8 mouse cellular contexts compared by ENCODE assay signal in the genomic region with DNA sequence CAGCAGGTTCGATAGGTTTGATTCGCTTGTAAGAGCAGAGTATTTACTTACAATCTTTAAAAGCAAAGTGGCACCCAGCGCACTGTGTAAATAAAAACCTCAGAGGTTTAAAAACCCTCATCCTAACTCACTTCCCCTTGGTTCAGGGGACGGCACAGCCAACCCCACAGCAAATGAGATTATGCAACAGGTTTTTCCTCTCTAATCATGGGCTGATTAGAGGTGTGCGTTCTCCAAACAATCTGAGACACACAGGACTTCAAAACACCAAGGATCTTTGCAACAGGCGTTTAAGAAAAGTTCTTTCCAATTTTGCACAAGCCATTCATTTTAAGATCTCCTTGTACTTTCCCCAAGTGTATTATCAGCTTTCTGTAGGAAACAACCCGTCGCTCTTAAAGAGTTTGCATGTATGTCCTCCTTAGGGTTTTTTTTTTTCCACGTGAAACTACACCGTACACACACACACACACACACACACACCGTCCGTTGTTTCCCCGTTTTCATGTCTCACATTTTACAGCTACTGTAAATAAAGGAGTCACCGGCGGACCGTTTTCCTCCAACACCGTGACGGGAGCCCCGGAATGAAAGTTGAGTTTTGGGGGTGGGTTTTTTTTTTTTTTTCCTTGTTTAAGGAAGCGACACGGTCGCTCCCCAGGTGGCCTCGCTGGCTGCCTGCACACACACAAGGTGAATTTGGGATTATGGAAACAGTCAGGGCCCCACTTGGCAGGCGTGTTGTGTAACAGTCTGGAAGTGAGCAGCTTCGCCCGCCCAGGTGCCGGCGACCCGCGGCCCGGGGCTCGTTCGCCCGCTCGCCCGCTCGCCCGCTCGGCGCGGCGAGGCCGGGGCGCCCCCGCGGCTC. TPM values are rescaled to one million over a fixed set of nuclear protein-coding genes. Genes with fewer than 3 reads are reported as not detected.
DNase-seq lines count a peak whose midpoint lies in the region; ATAC-seq and TF ChIP-seq lines count a peak whose summit lies in the region.

No protein-coding gene starts in this region.

- peaks cover 16% of the 10 kb centered on the region for H3K4me1 ChIP-seq in bone marrow macrophage, adult 2 months (ENCODE audit: control insufficient read depth, insufficient read depth, low read length)
- no peaks in the 10 kb centered on the region for H3K4me1 ChIP-seq in embryonic fibroblast, embryonic 13.5 days (ENCODE audit: control insufficient read depth, insufficient read depth, low read length)

- TF ChIP-seq CTCF in bone marrow macrophage, adult 2 months (IDR thresholded peaks at IDR 0.05; ENCODE audit: low read depth, low read length): no peak
- no peak for TF ChIP-seq CTCF in embryonic fibroblast, embryonic 13.5 days (IDR thresholded peaks at IDR 0.05; ENCODE audit: borderline replicate concordance, insufficient read depth, low read length)

- no peak for DNase-seq in frontal cortex, postnatal 25 days (ENCODE audit: low spot score in 2 of 2)
- DNase-seq in heart, postnatal 10 days: peak; percentile 57 to 60
- DNase-seq in kidney, postnatal 14 days: peak; percentile 54
- DNase-seq in lung, postnatal 36 days: peak; percentile 77
- DNase-seq in right cerebral cortex, postnatal 4 days: peak; percentile 7

- peak overlapping the region; percentile 96 for H3K4me3 ChIP-seq in bone marrow macrophage, adult 2 months (ENCODE audit: insufficient read depth, low read length)
- H3K4me3 ChIP-seq in embryonic fibroblast, embryonic 13.5 days (ENCODE audit: insufficient read depth, low read length): peak overlapping the region; percentile 91

- peak overlapping the region; percentile 54 for H3K27ac ChIP-seq in bone marrow macrophage, adult 2 months (ENCODE audit: insufficient read depth, low read depth, low read length)
- H3K27ac ChIP-seq in embryonic fibroblast, embryonic 13.5 days (ENCODE audit: insufficient read depth, low read length): no peak overlapping the region

- no peak for TF ChIP-seq POLR2A in bone marrow macrophage, adult 2 months (IDR thresholded peaks at IDR 0.05; ENCODE audit: borderline replicate concordance, low read depth, low read length)
- no peak for TF ChIP-seq POLR2A in embryonic fibroblast, embryonic 13.5 days (IDR thresholded peaks at IDR 0.05; ENCODE audit: low read depth, low read length)

- peak; percentile 55 for ATAC-seq in frontal cortex, adult (ENCODE audit: low TSS enrichment)

- intact Hi-C loops in heart, postnatal 10 days (cut with DNase I): loop anchor here (2.0 to 5.0 kb wide), 3 partner anchors 74 to 364 kb away; a partner anchor contains a TSS

RNA-seq across cellular contexts. Expression of a gene that starts 0.9 kb away (rescaled TPM):
- 4.3 and 6.9 TPM in 2 replicates for polyA plus RNA-seq in bone marrow macrophage, adult 2 months (2012; ENCODE audit: insufficient read depth, insufficient read length, missing spikeins)
- polyA plus RNA-seq in embryonic fibroblast, embryonic 13.5 days (2011; ENCODE audit: insufficient read length, low read depth, missing spikeins): 16.9 and 21.0 TPM in 2 replicates
- 10 to 100 TPM; 22.4 to 24.9 TPM for total RNA-seq in heart, postnatal 10 days (2021)

RNA-seq across cellular contexts. Expression of a gene that starts 38.5 kb away (rescaled TPM):
- polyA plus RNA-seq in bone marrow macrophage, adult 2 months (2012; ENCODE audit: insufficient read depth, insufficient read length, missing spikeins): 14.0 and 14.2 TPM in 2 replicates
- polyA plus RNA-seq in embryonic fibroblast, embryonic 13.5 days (2011; ENCODE audit: insufficient read length, low read depth, missing spikeins): 4.9 and 5.3 TPM in 2 replicates
- 1 to 10 TPM; 4.7 to 5.4 TPM for total RNA-seq in heart, postnatal 10 days (2021)

Comparison
In these comparisons a context has a peak if more than half of its experiments do, and no peak if none do; other contexts are left out.
1. DNase-seq: peak in heart, postnatal 10 days (2 of 2), kidney, postnatal 14 days (single experiment), lung, postnatal 36 days (single experiment) and right cerebral cortex, postnatal 4 days (single experiment); none in frontal cortex, postnatal 25 days (0 of 2).